20 mouse cellular contexts compared by ENCODE assay signal in the genomic region with DNA sequence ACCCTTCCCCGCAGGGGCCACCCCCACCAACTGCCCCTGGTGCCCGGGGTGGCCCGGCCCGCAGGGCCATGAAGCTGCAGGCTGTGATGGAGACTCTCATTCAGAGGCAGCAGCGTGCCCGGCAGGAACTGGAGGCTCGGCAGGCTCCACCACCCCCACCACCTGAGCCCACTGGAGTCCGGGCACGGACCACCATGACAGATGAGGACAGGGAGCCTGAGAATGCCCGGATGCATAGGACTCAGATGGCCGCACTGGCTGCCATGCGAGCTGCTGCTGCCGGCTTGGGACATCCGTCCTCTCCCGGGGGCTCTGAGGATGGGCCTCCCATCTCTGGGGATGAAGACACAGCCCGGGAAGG. TPM values are rescaled to one million over a fixed set of nuclear protein-coding genes. Genes with fewer than 3 reads are reported as not detected.
DNase-seq lines count a peak whose midpoint lies in the region; ATAC-seq and TF ChIP-seq lines count a peak whose summit lies in the region.
"Had no signal": no experiment of that assay in that cellular context is flagged by ENCODE, and none has a peak within 500 bp of the region (broad histone marks: within the 10 kb centered on the region; RNA-seq: fewer than 3 reads in every experiment).

No protein-coding gene starts in this region.

- no peak for DNase-seq in kidney, postnatal 0 days (ENCODE audit: low spot score)
- no peak for DNase-seq in kidney, adult 2 months
- no peak for DNase-seq in CH12.LX (ENCODE audit: extremely low read depth)
- DNase-seq in embryonic facial prominence, embryonic 10.5 days (ENCODE audit: low spot score) = no peak
- DNase-seq in thymus, postnatal 25 days = no peak
- no peak for DNase-seq in spleen, postnatal 36 days (ENCODE audit: low spot score in 2 of 2)
- DNase-seq: adrenal gland, postnatal 25 days; gastrocnemius, postnatal 10 days; heart, adult 2 months; heart, postnatal 14 days; kidney, adult 18-20 months; layer of hippocampus, postnatal 36 days; right cerebral cortex, postnatal 14 days; thymus, adult 2 months had no signal

- H3K79me2 ChIP-seq in CH12.LX (replicated peaks; ENCODE audit: control insufficient read depth, extremely low read depth, insufficient read depth, poor library complexity, severe bottlenecking) = peaks cover 89% of the 10 kb centered on the region

- no peak overlapping the region for H3K4me2 ChIP-seq in kidney, postnatal 0 days (ENCODE audit: low read length)
- peak overlapping the region; percentile 78 for H3K4me2 ChIP-seq in CH12.LX (ENCODE audit: insufficient read depth, low read depth, poor library complexity, severe bottlenecking)
- H3K4me2 ChIP-seq in intestine, postnatal 0 days (replicated peaks; ENCODE audit: low read depth) = 0 out of 2 replicates have a peak overlapping the region, but pooled peaks have one; percentile 13
- H3K4me2 ChIP-seq: lung, embryonic 15.5 days had no signal

- TF ChIP-seq CTCF in kidney, postnatal 0 days (IDR thresholded peaks at IDR 0.05; ENCODE audit: low read depth) = no peak
- no peak for TF ChIP-seq CTCF in kidney, adult 2 months (conservative IDR thresholded peaks at IDR 0.05; ENCODE audit: insufficient read depth, insufficient read length, low read depth, low read length)
- TF ChIP-seq CTCF in CH12.LX (conservative IDR thresholded peaks at IDR 0.05 in 1 of 2, IDR thresholded peaks at IDR 0.05 in 1 of 2; ENCODE audit: low read depth in 2 of 2, low read length in 2 of 2) = no peak
- no peak for TF ChIP-seq CTCF in intestine, postnatal 0 days (IDR thresholded peaks at IDR 0.05; ENCODE audit: low read depth)

- ATAC-seq in kidney, postnatal 0 days (replicated peaks; ENCODE audit: low FRiP score, low read depth) = no peak
- no peak for ATAC-seq in intestine, postnatal 0 days
- ATAC-seq: CD4-positive, CD25-positive, alpha-beta regulatory T cell, adult 4 months had no signal

- H3K27me3 ChIP-seq in kidney, postnatal 0 days (ENCODE audit: insufficient read depth, low read length) = no peaks in the 10 kb centered on the region
- no peaks in the 10 kb centered on the region for H3K27me3 ChIP-seq in kidney, adult 2 months (replicated peaks; ENCODE audit: control insufficient read depth, insufficient read depth, low read length)
- no peaks in the 10 kb centered on the region for H3K27me3 ChIP-seq in CH12.LX (replicated peaks)
- no peaks in the 10 kb centered on the region for H3K27me3 ChIP-seq in embryonic facial prominence, embryonic 10.5 days (replicated peaks; ENCODE audit: low read depth, poor library complexity, severe bottlenecking)
- H3K27me3 ChIP-seq in intestine, postnatal 0 days (replicated peaks; ENCODE audit: control insufficient read depth, insufficient read depth, low read length) = no peaks in the 10 kb centered on the region
- H3K27me3 ChIP-seq: lung, embryonic 15.5 days had no signal

- TF ChIP-seq RAD21 in CH12.LX (IDR thresholded peaks at IDR 0.05; ENCODE audit: low read depth, low read length) = no peak

- in situ Hi-C loops in CH12.LX (cut with MboI; ENCODE audit: low pct_ligation_motif_present, low pct_unique_long_range_greater_than_20kb, low sequenced_read_pairs) = no loop called here

- H3K9me3 ChIP-seq in kidney, postnatal 0 days (replicated peaks; ENCODE audit: low read length) = no peaks in the 10 kb centered on the region
- H3K9me3 ChIP-seq in CH12.LX (replicated peaks; ENCODE audit: low read length) = no peaks in the 10 kb centered on the region
- H3K9me3 ChIP-seq in embryonic facial prominence, embryonic 10.5 days = no peaks in the 10 kb centered on the region
- H3K9me3 ChIP-seq in intestine, postnatal 0 days (ENCODE audit: control insufficient read depth) = no peaks in the 10 kb centered on the region
- H3K9me3 ChIP-seq: lung, embryonic 15.5 days had no signal

- peak overlapping the region; percentile 31; the same call in 1 of the 2 replicates for H3K9ac ChIP-seq in kidney, postnatal 0 days (ENCODE audit: low read depth, low read length)
- H3K9ac ChIP-seq in CH12.LX (ENCODE audit: insufficient read depth, low read depth) = peak overlapping the region; percentile 98
- no peak overlapping the region for H3K9ac ChIP-seq in intestine, postnatal 0 days (ENCODE audit: low read depth, low read length)
- H3K9ac ChIP-seq: lung, embryonic 15.5 days had no signal

- H3K4me3 ChIP-seq in kidney, postnatal 0 days (replicated peaks; ENCODE audit: low read depth, low read length) = no peak overlapping the region
- no peak overlapping the region for H3K4me3 ChIP-seq in kidney, adult 2 months (ENCODE audit: insufficient read depth, low read depth, low read length)
- H3K4me3 ChIP-seq in CH12.LX (replicated peaks in 1 of 3; ENCODE audit: low read depth in 2 of 3, low read length in 2 of 3, poor library complexity in 1 of 3) = peak overlapping the region; percentile 72 to 96 (median 91)
- peak overlapping the region; percentile 42; the same call in 1 of the 2 replicates for H3K4me3 ChIP-seq in embryonic facial prominence, embryonic 10.5 days
- no peak overlapping the region for H3K4me3 ChIP-seq in intestine, postnatal 0 days (ENCODE audit: low read depth, low read length)
- H3K4me3 ChIP-seq: heart, adult 2 months; lung, embryonic 15.5 days had no signal

- no peak for TF ChIP-seq POLR2A in kidney, adult 2 months (IDR thresholded peaks at IDR 0.05; ENCODE audit: low read depth, low read length)
- TF ChIP-seq POLR2A in CH12.LX (IDR thresholded peaks at IDR 0.05; ENCODE audit: low read depth, low read length) = no peak; the same call in 1 of the 2 replicates

- H3K36me3 ChIP-seq in kidney, postnatal 0 days (ENCODE audit: insufficient read depth, low read length) = peaks cover 16% of the 10 kb centered on the region
- H3K36me3 ChIP-seq in kidney, adult 2 months (ENCODE audit: control insufficient read depth, insufficient read depth, low read length) = no peaks in the 10 kb centered on the region
- H3K36me3 ChIP-seq in CH12.LX (replicated peaks in 1 of 2; ENCODE audit: control insufficient read depth in 1 of 2, insufficient read depth in 1 of 2, low read length in 1 of 2) = peaks cover 49 to 61% of the 10 kb centered on the region in 2 experiments
- H3K36me3 ChIP-seq in embryonic facial prominence, embryonic 10.5 days (replicated peaks) = peaks cover 62% of the 10 kb centered on the region
- H3K36me3 ChIP-seq in intestine, postnatal 0 days (ENCODE audit: control insufficient read depth, insufficient read depth) = peaks cover 31% of the 10 kb centered on the region

- no peak overlapping the region for H3K27ac ChIP-seq in kidney, postnatal 0 days
- H3K27ac ChIP-seq in kidney, adult 2 months (ENCODE audit: insufficient read depth, low read depth, low read length) = no peak overlapping the region
- peak overlapping the region; percentile 65 for H3K27ac ChIP-seq in CH12.LX (ENCODE audit: insufficient read depth, low read depth)
- H3K27ac ChIP-seq in embryonic facial prominence, embryonic 10.5 days (replicated peaks) = 0 out of 2 replicates have a peak overlapping the region, but pooled peaks have one; percentile 24
- H3K27ac ChIP-seq in intestine, postnatal 0 days (ENCODE audit: low read depth, low read length) = no peak overlapping the region
- H3K27ac ChIP-seq: heart, adult 2 months; lung, embryonic 15.5 days had no signal

- no peak for TF ChIP-seq EP300 in CH12.LX (IDR thresholded peaks at IDR 0.05; ENCODE audit: low read length)

- 84% methylated on average over 16 of the region's 16 CpGs for WGBS in kidney, postnatal 0 days
- 88% methylated on average over 16 of the region's 16 CpGs for WGBS in kidney, adult 2 months
- WGBS in embryonic facial prominence, embryonic 10.5 days = 90% methylated on average over 16 of the region's 16 CpGs
- 90% methylated on average over 16 of the region's 16 CpGs for WGBS in intestine, postnatal 0 days

- H3K4me1 ChIP-seq in kidney, postnatal 0 days (replicated peaks; ENCODE audit: insufficient read depth, low read length) = peaks cover 46% of the 10 kb centered on the region
- peaks cover 22% of the 10 kb centered on the region for H3K4me1 ChIP-seq in kidney, adult 2 months (ENCODE audit: control insufficient read depth, insufficient read depth, low read length)
- H3K4me1 ChIP-seq in CH12.LX (ENCODE audit: control insufficient read depth in 1 of 2, insufficient read depth in 2 of 2) = peaks cover 32 to 71% of the 10 kb centered on the region in 2 experiments
- H3K4me1 ChIP-seq in embryonic facial prominence, embryonic 10.5 days = peaks cover 84% of the 10 kb centered on the region
- peaks cover 18% of the 10 kb centered on the region for H3K4me1 ChIP-seq in intestine, postnatal 0 days (replicated peaks; ENCODE audit: control insufficient read depth, insufficient read depth, low read length)

- dilution Hi-C loops in CH12.LX (cut with MboI; ENCODE audit: extremely low pct_ligation_motif_present, extremely low pct_unique_long_range_greater_than_20kb, low sequenced_read_pairs) = no loop called here

RNA-seq across cellular contexts. Expression of a gene that starts 4.0 kb away (rescaled TPM):
- 4.1 and 4.5 TPM in 2 replicates for polyA plus RNA-seq in kidney, postnatal 0 days (2015; fragmentation: Nextera tagmentation; extraction: Ambion mirVana)
- polyA plus RNA-seq in kidney, adult 2 months (2012; rRNA removed) = 6.7 and 8.1 TPM in 2 replicates
- 114 and 161 TPM in 2 replicates for total RNA-seq in CH12.LX (2012; rRNA removed)
- 45.9 and 48.4 TPM in 2 replicates for total RNA-seq in CH12.LX (2014; rRNA removed)
- 84.7 and 94.4 TPM in 2 replicates for polyA plus RNA-seq in CH12.LX (2012; ENCODE audit: insufficient read length, low read depth)
- polyA plus RNA-seq in embryonic facial prominence, embryonic 10.5 days (2016; fragmentation: Nextera tagmentation; extraction: Ambion mirVana) = 15.7 and 18.0 TPM in 2 replicates
- polyA plus RNA-seq in intestine, postnatal 0 days (2015; fragmentation: Nextera tagmentation; extraction: Ambion mirVana) = 8.7 and 13.2 TPM in 2 replicates

RNA-seq across cellular contexts. Expression of a gene that starts 9.8 kb away (rescaled TPM):
- polyA plus RNA-seq in kidney, postnatal 0 days (2015; fragmentation: Nextera tagmentation; extraction: Ambion mirVana) = 120 and 137 TPM in 2 replicates
- polyA plus RNA-seq in kidney, adult 2 months (2012; rRNA removed) = 146 and 154 TPM in 2 replicates
- 20.9 and 22.3 TPM in 2 replicates for total RNA-seq in CH12.LX (2012; rRNA removed)
- total RNA-seq in CH12.LX (2014; rRNA removed) = 8.9 and 10.5 TPM in 2 replicates
- 53.2 and 59.4 TPM in 2 replicates for polyA plus RNA-seq in CH12.LX (2012; ENCODE audit: insufficient read length, low read depth)
- 125 and 136 TPM in 2 replicates for polyA plus RNA-seq in embryonic facial prominence, embryonic 10.5 days (2016; fragmentation: Nextera tagmentation; extraction: Ambion mirVana)
- polyA plus RNA-seq in intestine, postnatal 0 days (2015; fragmentation: Nextera tagmentation; extraction: Ambion mirVana) = 62.0 and 62.8 TPM in 2 replicates

RNA-seq across cellular contexts. Expression of a gene that starts 14.0 kb away (rescaled TPM):
- 1.6 and 1.8 TPM in 2 replicates for polyA plus RNA-seq in kidney, postnatal 0 days (2015; fragmentation: Nextera tagmentation; extraction: Ambion mirVana)
- polyA plus RNA-seq in kidney, adult 2 months (2012; rRNA removed) = 5.6 and 9.2 TPM in 2 replicates
- total RNA-seq in CH12.LX (2012; rRNA removed) = 0.21 and 0.76 TPM in 2 replicates
- 0.24 and 0.32 TPM in 2 replicates for total RNA-seq in CH12.LX (2014; rRNA removed)
- 0.17 and 0.20 TPM in 2 replicates for polyA plus RNA-seq in CH12.LX (2012; ENCODE audit: insufficient read length, low read depth)
- polyA plus RNA-seq in embryonic facial prominence, embryonic 10.5 days (2016; fragmentation: Nextera tagmentation; extraction: Ambion mirVana) = 0.33 and 0.37 TPM in 2 replicates
- 0.21 and 0.47 TPM in 2 replicates for polyA plus RNA-seq in intestine, postnatal 0 days (2015; fragmentation: Nextera tagmentation; extraction: Ambion mirVana)

RNA-seq across cellular contexts. Expression of a gene that starts 20.1 kb away (rescaled TPM):
- 4.8 and 21.6 TPM in 2 replicates for polyA plus RNA-seq in kidney, postnatal 0 days (2015; fragmentation: Nextera tagmentation; extraction: Ambion mirVana)
- polyA plus RNA-seq in kidney, adult 2 months (2012; rRNA removed) = not detected in 2 replicates
- total RNA-seq in CH12.LX (2012; rRNA removed) (6.0 and 8.1 TPM in 2 replicates), CH12.LX (2014; rRNA removed) (not detected in 2 replicates)
- polyA plus RNA-seq in CH12.LX (2012; ENCODE audit: insufficient read length, low read depth) = not detected in 2 replicates
- polyA plus RNA-seq in embryonic facial prominence, embryonic 10.5 days (2016; fragmentation: Nextera tagmentation; extraction: Ambion mirVana) = 3.4 TPM in 1 of 2 replicates, not detected in the other
- 2.9 and 17.9 TPM in 2 replicates for polyA plus RNA-seq in intestine, postnatal 0 days (2015; fragmentation: Nextera tagmentation; extraction: Ambion mirVana)
- total RNA-seq: adrenal gland, postnatal 25 days; gastrocnemius, postnatal 10 days; heart, adult 2 months; heart, postnatal 14 days; layer of hippocampus, postnatal 36 days; megakaryocyte progenitor cell, adult 5-6 weeks had no signal
- polyA plus RNA-seq: CD4-positive, CD25-positive, alpha-beta regulatory T cell, adult 4 months; heart, adult 2 months; large intestine, adult 2 months; limb, embryonic 14.5 days; thymus, adult 2 months had no signal

RNA-seq across cellular contexts. Expression of a gene that starts 22.1 kb away (rescaled TPM):
- polyA plus RNA-seq in kidney, postnatal 0 days (2015; fragmentation: Nextera tagmentation; extraction: Ambion mirVana) = 44.9 and 49.0 TPM in 2 replicates
- 57.1 and 75.4 TPM in 2 replicates for polyA plus RNA-seq in kidney, adult 2 months (2012; rRNA removed)
- total RNA-seq in CH12.LX (2012; rRNA removed) = 12.1 and 14.4 TPM in 2 replicates
- 8.7 and 10.2 TPM in 2 replicates for total RNA-seq in CH12.LX (2014; rRNA removed)
- 20.7 and 22.8 TPM in 2 replicates for polyA plus RNA-seq in CH12.LX (2012; ENCODE audit: insufficient read length, low read depth)
- 63.6 and 68.1 TPM in 2 replicates for polyA plus RNA-seq in embryonic facial prominence, embryonic 10.5 days (2016; fragmentation: Nextera tagmentation; extraction: Ambion mirVana)
- 17.0 and 17.8 TPM in 2 replicates for polyA plus RNA-seq in intestine, postnatal 0 days (2015; fragmentation: Nextera tagmentation; extraction: Ambion mirVana)

Comparison
In these comparisons a context has a peak if more than half of its experiments do, and no peak if none do; other contexts are left out.
1. H3K27ac ChIP-seq: peak in CH12.LX (single experiment) and embryonic facial prominence, embryonic 10.5 days (single experiment); none in kidney, postnatal 0 days (single experiment), kidney, adult 2 months (single experiment) and intestine, postnatal 0 days (single experiment).
2. H3K4me3 ChIP-seq: peak in CH12.LX (3 of 3) and embryonic facial prominence, embryonic 10.5 days (single experiment); none in kidney, postnatal 0 days (single experiment), kidney, adult 2 months (single experiment) and intestine, postnatal 0 days (single experiment).